Mouse (Mus musculus): ENCODE results near the gene 1700020D05Rik. TPM values are rescaled to one million over a fixed set of nuclear protein-coding genes. Genes with fewer than 3 reads are reported as not detected.

Gene 1700020D05Rik
- not detected in 2 replicates for polyA plus RNA-seq (2015; fragmentation: Nextera tagmentation; extraction: Ambion mirVana)

GRCm38 (mm10) chr19:5503687-5504086 is at the start of gene 1700020D05Rik:
Gene 1700020D05Rik (minus strand): TSS chr19:5503787.
- H3K36me3 ChIP-seq (ENCODE audit: control insufficient read depth, insufficient read depth, low read length) = 0 out of 2 replicates have a peak, but pooled peaks cover 7% of the 10 kb centered on the region
- no peak within 1 kb of the TSS for H3K4me3 ChIP-seq (ENCODE audit: low read depth, low read length)
- whole genome bisulfite sequencing = 65% methylated on average over 17 of the region's 17 CpGs
- no peak within 1 kb of the TSS for H3K27ac ChIP-seq (ENCODE audit: low read length)
- peaks cover 2% of the 10 kb centered on the region; the same call in 1 of the 2 replicates for H3K4me1 ChIP-seq (ENCODE audit: control insufficient read depth, insufficient read depth, low read length)
- no peak within 1 kb of the TSS for H3K4me2 ChIP-seq (ENCODE audit: low read length)
- ATAC-seq = no peak
- no peak within 1 kb of the TSS for H3K9ac ChIP-seq (ENCODE audit: low read depth, low read length)
- no peaks in the 10 kb centered on the region for H3K9me3 ChIP-seq (replicated peaks; ENCODE audit: control insufficient read depth, low read length, poor library complexity, severe bottlenecking)
- H3K27me3 ChIP-seq (ENCODE audit: control insufficient read depth, insufficient read depth, low read depth, low read length) = no peaks in the 10 kb centered on the region

GRCm38 (mm10) chr19:5547471-5548056 is 44.0 kb upstream of the 1700020D05Rik start:
- Histone ChIP-seq H3K36me3 (ENCODE audit: control insufficient read depth, insufficient read depth, low read length) (no peaks in the 10 kb centered on the region), H3K27me3 (ENCODE audit: control insufficient read depth, insufficient read depth, low read depth, low read length) (no peaks in the 10 kb centered on the region), H3K4me2 (ENCODE audit: low read length) (no peak overlapping the region), H3K9ac (ENCODE audit: low read depth, low read length) (no peak overlapping the region), H3K4me3 (ENCODE audit: low read depth, low read length) (no peak overlapping the region), H3K27ac (ENCODE audit: low read length) (no peak overlapping the region), H3K9me3 (replicated peaks; ENCODE audit: control insufficient read depth, low read length, poor library complexity, severe bottlenecking) (no peaks in the 10 kb centered on the region), H3K4me1 (ENCODE audit: control insufficient read depth, insufficient read depth, low read length) (no peaks in the 10 kb centered on the region)
- no peak for ATAC-seq
- 86% methylated on average over 4 of the region's 4 CpGs for WGBS

- Histone ChIP-seq H3K4me1 (ENCODE audit: control insufficient read depth, insufficient read depth, low read length) (no peaks in the 10 kb centered on the region), H3K4me3 (ENCODE audit: low read depth, low read length) (no peak overlapping the region), H3K36me3 (ENCODE audit: control insufficient read depth, insufficient read depth, low read length) (no peaks in the 10 kb centered on the region), H3K27ac (ENCODE audit: low read length) (no peak overlapping the region), H3K9ac (ENCODE audit: low read depth, low read length) (no peak overlapping the region), H3K4me2 (ENCODE audit: low read length) (no peak overlapping the region), H3K27me3 (ENCODE audit: control insufficient read depth, insufficient read depth, low read depth, low read length) (no peaks in the 10 kb centered on the region), H3K9me3 (replicated peaks; ENCODE audit: control insufficient read depth, low read length, poor library complexity, severe bottlenecking) (no peaks in the 10 kb centered on the region)
- no peak for ATAC-seq
- whole genome bisulfite sequencing = 65% methylated on average over 11 of the region's 11 CpGs
Measured at GRCm38 (mm10) chr19:5544031-5544430, 40.4 kb upstream of the 1700020D05Rik start.

- ATAC-seq = no peak
- H3K9me3 ChIP-seq (replicated peaks; ENCODE audit: control insufficient read depth, low read length, poor library complexity, severe bottlenecking) = no peaks in the 10 kb centered on the region
- no peaks in the 10 kb centered on the region for H3K4me1 ChIP-seq (ENCODE audit: control insufficient read depth, insufficient read depth, low read length)
- H3K4me2 ChIP-seq (ENCODE audit: low read length) = no peak overlapping the region
- H3K36me3 ChIP-seq (ENCODE audit: control insufficient read depth, insufficient read depth, low read length) = no peaks in the 10 kb centered on the region
- H3K9ac ChIP-seq (ENCODE audit: low read depth, low read length) = no peak overlapping the region
- H3K4me3 ChIP-seq (ENCODE audit: low read depth, low read length) = no peak overlapping the region
- no peaks in the 10 kb centered on the region for H3K27me3 ChIP-seq (ENCODE audit: control insufficient read depth, insufficient read depth, low read depth, low read length)
- H3K27ac ChIP-seq (ENCODE audit: low read length) = no peak overlapping the region
- 87% methylated on average over 9 of the region's 9 CpGs for WGBS
Measured at GRCm38 (mm10) chr19:5543362-5543761, 39.8 kb upstream of the 1700020D05Rik start.

- ATAC-seq = no peak
- Histone ChIP-seq H3K27me3 (ENCODE audit: control insufficient read depth, insufficient read depth, low read depth, low read length) (no peaks in the 10 kb centered on the region), H3K4me1 (ENCODE audit: control insufficient read depth, insufficient read depth, low read length) (no peaks in the 10 kb centered on the region), H3K27ac (ENCODE audit: low read length) (no peak overlapping the region), H3K36me3 (ENCODE audit: control insufficient read depth, insufficient read depth, low read length) (no peaks in the 10 kb centered on the region), H3K4me2 (ENCODE audit: low read length) (no peak overlapping the region), H3K4me3 (ENCODE audit: low read depth, low read length) (no peak overlapping the region), H3K9me3 (replicated peaks; ENCODE audit: control insufficient read depth, low read length, poor library complexity, severe bottlenecking) (no peaks in the 10 kb centered on the region), H3K9ac (ENCODE audit: low read depth, low read length) (no peak overlapping the region)
- 56% methylated on average over 8 of the region's 8 CpGs for WGBS
Measured at GRCm38 (mm10) chr19:5538786-5539185, 35.2 kb upstream of the 1700020D05Rik start.

GRCm38 (mm10) chr19:5532520-5532919 is 28.9 kb upstream of the 1700020D05Rik start:
- H3K36me3 ChIP-seq (ENCODE audit: control insufficient read depth, insufficient read depth, low read length) = no peaks in the 10 kb centered on the region
- WGBS = 82% methylated on average over 8 of the region's 8 CpGs

GRCm38 (mm10) chr19:5530138-5530524 is 26.5 kb upstream of the 1700020D05Rik start:
- WGBS = 11% methylated on average over 7 of the region's 7 CpGs

More at GRCm38 (mm10) chr19:5532520-5532919, 28.9 kb upstream of the 1700020D05Rik start:
- Histone ChIP-seq H3K4me3 (ENCODE audit: low read depth, low read length) (no peak overlapping the region), H3K9ac (ENCODE audit: low read depth, low read length) (no peak overlapping the region), H3K9me3 (replicated peaks; ENCODE audit: control insufficient read depth, low read length, poor library complexity, severe bottlenecking) (no peaks in the 10 kb centered on the region), H3K27me3 (ENCODE audit: control insufficient read depth, insufficient read depth, low read depth, low read length) (no peaks in the 10 kb centered on the region), H3K4me2 (ENCODE audit: low read length) (no peak overlapping the region), H3K27ac (ENCODE audit: low read length) (no peak overlapping the region), H3K4me1 (ENCODE audit: control insufficient read depth, insufficient read depth, low read length) (peaks cover 10% of the 10 kb centered on the region)
- no peak for ATAC-seq

GRCm38 (mm10) chr19:5529325-5530137 is 25.9 kb upstream of the 1700020D05Rik start:
- Histone ChIP-seq H3K27ac (ENCODE audit: low read length) (peak overlapping the region; percentile 11; the same call in 1 of the 2 replicates), H3K27me3 (ENCODE audit: control insufficient read depth, insufficient read depth, low read depth, low read length) (no peaks in the 10 kb centered on the region), H3K4me1 (ENCODE audit: control insufficient read depth, insufficient read depth, low read length) (peaks cover 10% of the 10 kb centered on the region), H3K4me2 (ENCODE audit: low read length) (peak overlapping the region; percentile 34), H3K4me3 (ENCODE audit: low read depth, low read length) (no peak overlapping the region), H3K9ac (ENCODE audit: low read depth, low read length) (0 out of 2 replicates have a peak overlapping the region, but pooled peaks have one; percentile 24), H3K36me3 (ENCODE audit: control insufficient read depth, insufficient read depth, low read length) (no peaks in the 10 kb centered on the region), H3K9me3 (replicated peaks; ENCODE audit: control insufficient read depth, low read length, poor library complexity, severe bottlenecking) (no peaks in the 10 kb centered on the region)
- WGBS = 9% methylated on average over 20 of the region's 20 CpGs
- ATAC-seq = peak; percentile 86

More at GRCm38 (mm10) chr19:5530138-5530524, 26.5 kb upstream of the 1700020D05Rik start:
- Histone ChIP-seq H3K9me3 (replicated peaks; ENCODE audit: control insufficient read depth, low read length, poor library complexity, severe bottlenecking) (no peaks in the 10 kb centered on the region), H3K36me3 (ENCODE audit: control insufficient read depth, insufficient read depth, low read length) (no peaks in the 10 kb centered on the region), H3K9ac (ENCODE audit: low read depth, low read length) (no peak overlapping the region), H3K4me1 (ENCODE audit: control insufficient read depth, insufficient read depth, low read length) (peaks cover 10% of the 10 kb centered on the region), H3K4me2 (ENCODE audit: low read length) (no peak overlapping the region; the same call in 1 of the 2 replicates), H3K4me3 (ENCODE audit: low read depth, low read length) (no peak overlapping the region), H3K27me3 (ENCODE audit: control insufficient read depth, insufficient read depth, low read depth, low read length) (no peaks in the 10 kb centered on the region), H3K27ac (ENCODE audit: low read length) (no peak overlapping the region)
- ATAC-seq = no peak

GRCm38 (mm10) chr19:5525204-5525603 is 21.6 kb upstream of the 1700020D05Rik start:
- Histone ChIP-seq H3K4me2 (ENCODE audit: low read length) (no peak overlapping the region), H3K27ac (ENCODE audit: low read length) (no peak overlapping the region), H3K27me3 (ENCODE audit: control insufficient read depth, insufficient read depth, low read depth, low read length) (no peaks in the 10 kb centered on the region), H3K36me3 (ENCODE audit: control insufficient read depth, insufficient read depth, low read length) (no peaks in the 10 kb centered on the region), H3K9me3 (replicated peaks; ENCODE audit: control insufficient read depth, low read length, poor library complexity, severe bottlenecking) (no peaks in the 10 kb centered on the region), H3K9ac (ENCODE audit: low read depth, low read length) (no peak overlapping the region), H3K4me3 (ENCODE audit: low read depth, low read length) (no peak overlapping the region), H3K4me1 (ENCODE audit: control insufficient read depth, insufficient read depth, low read length) (peaks cover 7% of the 10 kb centered on the region)
- ATAC-seq = no peak
- WGBS = 69% methylated on average over 5 of the region's 5 CpGs
